Mouse (Mus musculus) layer of hippocampus, postnatal 14 days (tissue): ENCODE data around the gene Ang. TPM values are rescaled to one million over a fixed set of nuclear protein-coding genes. Genes with fewer than 3 reads are reported as not detected.

Experiments
- DNase-seq, 2 experiments: peaks; one replicate each; pipeline ENCODE4 v3.0.0; 2021 to 2022; ENCODE audit warnings: low spot score in 2 of 2, mixed read lengths in 1 of 2
- total RNA-seq, 2 experiments: library from RNA; stranded (reverse); gene quantifications; 2 replicates each; pipeline ENCODE4 v1.2.3; 2021

Gene Ang
- total RNA-seq, 2 experiments from 2014 or later, result 4.7 to 5.6 TPM

DNA sequence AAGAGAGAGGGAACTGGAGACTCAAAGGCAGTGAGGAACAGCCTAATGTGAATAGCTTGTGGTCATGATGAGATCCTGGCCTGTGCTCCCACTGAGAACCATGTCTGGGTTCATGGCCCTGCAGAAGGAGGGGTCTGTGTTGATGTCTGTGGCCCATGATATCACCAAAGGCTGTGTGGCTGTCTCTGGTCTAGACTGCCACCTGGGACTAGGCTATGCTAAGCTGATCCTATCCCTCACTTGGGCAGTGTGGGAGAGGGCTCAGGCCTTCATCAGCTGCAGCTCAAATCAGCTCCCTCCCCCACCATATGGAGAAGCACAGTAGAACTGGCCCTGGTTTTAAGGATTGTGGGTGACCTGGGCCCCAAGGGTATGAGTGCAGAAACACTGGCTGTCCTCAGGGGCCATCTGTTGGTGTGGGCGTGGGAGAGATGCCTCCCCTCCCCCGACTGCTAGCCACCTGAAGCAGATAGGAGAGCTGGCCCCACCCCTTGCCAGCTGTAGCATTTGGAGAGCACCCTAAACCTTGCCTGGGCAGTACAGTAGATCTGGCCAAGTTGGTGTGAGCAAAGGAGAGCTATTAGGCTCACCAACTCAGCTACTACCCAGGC is 36.8 kb downstream of the Ang start:
- no peak for DNase-seq

DNA sequence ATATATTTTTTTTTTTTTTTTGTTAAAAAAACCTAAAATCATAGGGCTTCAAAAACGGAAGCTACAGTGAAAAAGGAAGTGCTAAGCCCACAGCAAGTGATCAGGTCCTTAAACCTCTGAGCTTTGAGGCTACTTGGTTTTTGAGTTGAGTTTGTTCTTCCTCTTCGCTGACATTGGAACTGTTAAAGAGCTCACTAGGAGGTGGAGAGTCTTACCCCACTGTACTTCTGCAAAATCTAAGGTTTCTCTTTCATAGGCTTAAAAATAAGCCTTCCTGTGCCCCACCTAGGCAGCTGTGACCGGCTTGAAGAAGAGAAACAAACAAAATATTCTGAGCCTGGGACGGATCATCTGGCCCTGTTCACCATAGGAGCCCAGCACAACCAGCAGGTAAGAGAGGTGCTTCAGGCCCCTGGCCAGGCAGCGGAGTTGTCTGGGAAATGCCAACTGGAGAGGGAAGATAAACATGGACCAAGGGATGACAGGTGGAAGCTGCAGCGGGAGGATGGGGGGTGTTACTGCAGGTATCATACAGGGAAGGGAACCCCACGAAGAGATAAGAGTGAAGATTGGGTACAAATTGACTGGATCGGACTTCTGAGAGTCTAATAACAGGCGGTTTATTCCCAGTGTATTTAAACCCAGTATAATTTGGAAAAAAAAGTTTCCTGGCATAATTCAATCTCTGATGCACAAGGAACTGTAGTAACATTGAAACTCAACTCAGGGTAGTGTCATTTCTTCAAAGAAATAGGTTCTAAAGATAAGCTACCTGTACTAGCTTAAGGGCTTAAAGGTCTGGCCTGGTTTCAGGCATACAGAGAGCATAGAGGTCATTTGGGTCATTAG is 38.0 kb downstream of the Ang start:
- no peak for DNase-seq

DNA sequence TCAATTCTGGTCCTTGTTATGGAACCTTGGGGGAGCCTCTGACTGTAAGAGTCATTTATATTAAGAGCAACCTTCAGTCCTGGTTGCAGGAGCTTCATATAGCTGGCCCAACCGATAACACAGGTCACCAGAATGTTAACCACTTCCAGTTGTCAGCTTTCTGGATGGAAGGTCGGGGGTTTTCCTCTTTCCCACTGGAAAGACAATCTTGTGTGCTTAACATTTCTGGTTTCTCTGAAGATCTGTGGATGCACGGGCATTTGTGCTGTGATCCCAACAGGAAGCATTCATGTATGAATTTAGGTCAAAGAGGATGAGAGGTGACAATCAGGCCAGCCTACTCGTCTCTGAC is 38.6 kb downstream of the Ang start:
- DNase-seq, result no peak

DNA sequence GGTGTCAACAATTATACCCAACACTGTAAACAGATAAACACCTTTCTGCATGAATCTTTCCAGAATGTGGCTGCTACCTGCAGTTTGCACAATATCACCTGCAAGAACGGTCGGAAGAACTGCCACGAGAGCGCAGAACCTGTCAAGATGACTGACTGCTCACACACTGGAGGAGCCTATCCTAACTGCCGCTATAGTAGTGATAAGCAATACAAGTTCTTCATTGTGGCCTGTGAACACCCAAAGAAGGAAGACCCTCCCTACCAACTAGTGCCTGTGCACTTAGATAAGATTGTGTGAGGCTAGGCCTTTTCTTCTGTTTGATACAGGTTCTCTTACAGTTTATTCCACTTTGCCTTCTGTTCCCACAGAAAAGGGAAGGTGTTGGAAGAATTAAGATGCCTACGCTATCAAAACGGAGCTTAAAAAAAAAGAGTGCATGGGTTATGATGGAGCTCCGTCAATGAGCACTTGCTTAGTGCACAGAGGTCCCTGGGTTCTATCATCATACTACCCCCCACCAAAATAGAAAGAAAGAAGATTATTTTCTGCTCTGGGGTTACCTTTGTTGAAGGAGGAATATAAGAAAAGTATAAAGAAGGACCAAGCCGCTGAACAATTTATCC is 39.5 kb downstream of the Ang start:
- DNase-seq, result no peak

DNA sequence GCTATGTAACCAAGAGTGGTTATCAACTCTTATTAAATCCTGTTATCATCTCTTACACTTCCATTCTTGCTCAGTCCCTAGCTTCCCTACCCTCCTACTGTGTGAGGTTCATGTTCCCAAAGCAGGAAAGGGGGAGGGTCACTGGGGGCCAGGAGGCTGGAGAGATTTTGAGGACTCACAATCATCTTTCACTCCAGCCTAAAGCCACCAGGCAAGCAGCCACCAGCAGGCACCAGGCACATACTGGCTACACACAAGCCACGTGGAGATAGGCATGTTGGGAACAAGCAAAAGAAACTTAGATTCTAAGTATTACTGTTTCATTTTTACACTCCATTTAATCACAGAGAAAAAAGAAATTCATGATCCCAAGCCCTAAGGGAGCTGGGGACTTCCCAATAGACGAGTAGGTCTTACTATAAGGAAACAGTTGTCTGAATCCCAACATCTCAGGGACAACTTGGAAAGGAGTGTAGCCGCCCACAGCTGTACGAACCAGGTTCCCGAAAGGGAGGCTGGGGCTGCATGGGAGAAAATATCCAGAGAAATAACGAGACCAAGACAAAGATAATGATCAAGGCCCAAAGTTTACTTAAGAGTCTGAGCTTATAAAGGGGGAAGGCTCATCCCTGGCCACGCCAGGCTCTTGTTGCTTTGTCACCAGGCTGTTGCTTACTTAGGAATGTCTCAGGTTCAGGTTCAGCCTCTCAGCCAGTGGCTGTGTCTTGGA is 40.3 kb downstream of the Ang start:
- no peak for DNase-seq

DNA sequence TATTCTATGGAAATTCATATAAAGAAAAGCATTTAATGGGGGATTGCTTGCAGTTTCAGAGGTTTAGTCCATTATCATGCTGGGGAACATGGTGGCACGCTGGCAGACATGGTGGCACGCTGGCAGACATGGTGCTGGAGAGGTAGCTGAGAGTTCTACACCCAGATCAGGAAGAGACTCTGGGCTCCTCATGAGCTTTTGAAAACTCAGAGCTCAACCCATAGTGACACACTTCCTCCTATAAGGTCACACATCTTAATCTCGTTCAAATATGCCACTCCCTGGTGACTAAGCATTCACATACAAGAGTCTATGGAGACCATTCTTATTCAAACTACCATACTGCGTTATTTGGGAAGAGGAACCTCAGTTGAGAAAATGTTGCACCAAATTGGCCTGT is 41.4 kb downstream of the Ang start:
- DNase-seq, result no peak

DNA sequence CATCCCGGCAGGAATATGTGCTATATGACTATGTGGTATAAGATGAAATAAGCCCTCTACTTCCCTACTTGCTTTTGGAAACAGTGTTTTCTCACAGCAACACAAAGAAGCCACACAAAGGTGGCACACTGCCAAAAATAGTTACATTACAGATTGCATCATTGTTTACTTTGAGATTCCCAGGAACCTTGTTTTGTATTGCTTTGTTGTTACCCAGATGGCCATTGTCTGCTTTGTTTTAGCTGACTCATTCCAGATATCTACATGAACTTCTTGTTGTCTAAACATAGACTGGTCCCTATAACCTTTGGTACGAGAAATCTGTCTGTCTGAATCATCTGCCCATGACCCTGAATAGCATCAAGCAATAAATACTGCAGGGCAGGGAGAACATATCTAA is 49.4 kb downstream of the Ang start:
- no peak for DNase-seq

DNA sequence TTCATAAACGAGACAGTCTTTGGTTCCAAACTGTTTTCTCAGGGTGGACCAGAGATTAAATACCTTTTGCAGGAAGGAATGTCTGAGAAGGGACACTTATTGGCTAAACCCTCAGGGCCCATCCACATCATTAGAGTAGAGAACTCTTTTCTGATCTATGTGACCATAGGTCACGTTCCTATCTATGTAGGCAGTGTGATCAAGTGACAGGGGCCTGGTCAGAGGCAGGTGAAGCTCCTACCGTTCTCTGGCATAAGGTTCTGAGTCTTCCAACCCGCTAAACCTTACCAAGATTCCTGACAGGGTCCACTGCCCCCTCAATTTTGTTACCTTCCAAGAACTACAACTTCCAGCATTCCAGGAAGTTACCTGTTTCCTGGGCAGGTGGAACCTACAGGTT is 51.2 kb downstream of the Ang start:
- DNase-seq, result no peak

DNA sequence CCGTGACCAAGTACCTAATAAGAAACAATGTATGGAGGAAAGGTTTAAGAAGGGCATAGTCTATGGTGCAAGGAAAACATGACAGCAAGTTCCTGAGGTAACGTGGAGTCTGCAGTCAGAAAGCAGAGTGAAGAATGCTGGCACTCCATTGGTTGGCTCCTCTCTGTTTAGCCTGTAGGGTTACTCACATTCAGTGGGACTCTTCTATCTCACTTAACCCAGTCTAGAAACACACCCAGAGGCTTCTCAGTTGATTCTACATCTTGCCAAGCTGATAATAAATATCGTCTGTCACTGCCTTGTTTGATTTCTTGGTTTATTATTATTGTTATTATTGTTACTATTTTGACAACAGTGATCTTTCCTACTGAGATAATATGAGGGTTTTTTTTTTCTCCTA is 51.6 kb downstream of the Ang start:
- DNase-seq, result no peak

DNA sequence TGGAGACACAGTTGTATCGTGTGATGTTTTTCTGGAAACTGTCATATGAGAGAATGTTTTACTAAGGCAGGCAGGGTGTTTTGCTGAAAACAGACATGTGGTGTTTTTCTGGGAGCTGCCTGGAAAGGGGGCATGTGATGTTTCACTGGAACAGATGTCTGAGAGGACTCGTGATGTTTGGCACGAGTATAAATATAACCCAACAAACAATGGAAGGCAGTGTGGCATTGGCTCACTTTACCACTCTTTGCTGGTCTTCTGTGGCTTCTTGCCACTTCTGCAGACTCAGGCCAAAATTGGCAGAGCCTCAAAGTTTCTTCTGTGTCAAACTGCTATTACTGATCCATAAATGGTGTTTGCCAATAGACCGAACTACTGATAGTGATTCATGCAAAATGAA is 52.3 kb downstream of the Ang start:
- DNase-seq, result peak; percentile 28 to 40

DNA sequence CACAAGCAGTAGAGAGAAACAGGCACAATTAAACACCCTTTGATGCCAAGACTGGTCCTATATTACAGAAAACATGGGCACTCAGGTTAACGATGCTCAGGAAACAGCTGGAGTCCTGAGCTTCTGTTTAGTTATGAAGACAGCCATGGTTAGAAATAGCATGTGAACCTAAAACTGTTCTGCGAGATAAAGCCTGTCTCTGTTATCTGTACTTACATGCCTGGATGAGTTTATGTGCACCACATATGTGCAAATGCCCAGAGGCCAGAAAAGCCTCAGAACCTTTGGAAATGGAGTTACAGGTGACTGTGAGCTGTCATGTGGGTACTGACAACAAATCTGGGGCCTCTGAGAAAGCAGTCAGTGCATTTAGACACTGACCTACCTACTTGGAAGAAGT is 53.0 kb downstream of the Ang start:
- DNase-seq, result no peak

DNA sequence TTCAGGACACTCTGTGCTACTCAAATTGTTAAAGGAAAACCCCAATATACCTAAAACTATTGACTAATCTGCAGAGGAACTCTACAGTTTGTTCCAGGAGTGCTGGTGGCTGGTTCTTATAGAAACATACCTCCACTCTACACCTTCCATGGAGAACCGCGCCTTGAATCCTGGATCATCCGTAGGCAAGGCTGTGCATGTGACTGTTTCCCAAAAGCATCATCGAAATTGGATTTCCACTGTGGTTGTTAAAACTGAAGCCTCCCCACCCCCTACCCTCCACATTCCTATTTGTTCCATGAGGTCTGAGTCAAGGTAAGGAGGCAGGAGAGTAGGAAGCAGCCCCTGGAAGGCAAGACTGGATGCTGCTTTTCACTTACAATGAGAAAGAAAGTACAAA is 53.5 kb downstream of the Ang start:
- DNase-seq, result no peak

DNA sequence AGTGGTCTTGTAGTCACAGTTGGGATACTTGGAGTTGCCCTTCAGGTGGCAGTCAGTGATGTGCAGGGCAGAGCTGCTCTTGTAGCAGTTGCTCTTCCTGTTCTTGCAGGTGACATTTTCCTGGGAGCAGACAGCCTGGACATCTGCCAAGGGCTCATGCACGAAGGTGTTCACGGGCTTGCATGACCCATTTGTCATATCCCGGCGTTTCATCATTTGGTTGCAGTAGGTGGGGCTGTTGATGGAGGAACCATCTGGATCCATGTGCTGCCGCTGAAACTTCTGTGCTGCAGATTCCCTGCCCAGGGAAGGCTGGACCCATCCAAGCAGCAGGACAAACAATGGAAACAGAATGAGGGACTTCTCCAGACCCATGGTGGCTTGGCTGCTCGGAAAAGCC is 54.6 kb downstream of the Ang start:
- no peak for DNase-seq

DNA sequence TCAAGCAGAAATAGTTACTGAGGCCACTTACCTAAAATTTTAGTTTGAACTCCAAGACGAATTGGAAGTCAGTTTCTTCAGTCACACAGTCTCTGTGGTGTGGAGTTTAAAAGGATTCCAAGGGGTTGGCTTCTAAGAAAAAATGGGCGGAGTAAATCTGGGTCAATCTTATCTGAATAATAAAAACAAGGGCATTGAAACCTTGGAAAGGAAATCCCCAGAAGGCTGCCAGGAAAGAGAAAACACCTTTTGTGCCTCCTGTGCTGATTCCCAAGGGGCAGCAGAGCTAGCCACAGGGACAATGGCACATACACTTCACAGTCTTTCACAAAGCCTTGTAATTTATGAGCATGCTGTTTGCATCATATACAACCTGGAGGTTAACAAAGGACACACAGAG is 55.7 kb downstream of the Ang start, which contains the start of gene Rnase1:
Rnase1 (minus strand) TSS at position 101 of the 400 bp plus-strand sequence.
- no peak for DNase-seq

DNA sequence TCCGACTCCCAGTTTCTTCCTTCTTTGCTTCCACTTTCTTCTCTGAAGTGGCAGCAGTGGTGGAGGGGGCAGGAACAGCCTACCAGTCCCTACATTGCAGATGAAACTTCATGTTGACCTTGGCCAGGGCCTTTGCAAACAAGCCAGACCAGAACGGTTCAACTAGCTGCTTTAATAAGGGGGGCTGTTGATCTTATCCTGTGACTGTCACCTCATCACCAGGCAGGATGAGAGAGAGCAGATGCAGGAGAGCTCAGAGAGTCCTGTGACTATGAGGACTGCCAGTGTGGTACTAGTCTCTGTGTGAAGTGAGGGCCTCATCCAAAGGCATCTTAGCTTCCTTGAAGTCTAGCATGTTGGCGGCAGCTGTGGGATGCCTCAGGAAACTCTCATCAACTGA is 57.1 kb downstream of the Ang start:
- no peak for DNase-seq

DNA sequence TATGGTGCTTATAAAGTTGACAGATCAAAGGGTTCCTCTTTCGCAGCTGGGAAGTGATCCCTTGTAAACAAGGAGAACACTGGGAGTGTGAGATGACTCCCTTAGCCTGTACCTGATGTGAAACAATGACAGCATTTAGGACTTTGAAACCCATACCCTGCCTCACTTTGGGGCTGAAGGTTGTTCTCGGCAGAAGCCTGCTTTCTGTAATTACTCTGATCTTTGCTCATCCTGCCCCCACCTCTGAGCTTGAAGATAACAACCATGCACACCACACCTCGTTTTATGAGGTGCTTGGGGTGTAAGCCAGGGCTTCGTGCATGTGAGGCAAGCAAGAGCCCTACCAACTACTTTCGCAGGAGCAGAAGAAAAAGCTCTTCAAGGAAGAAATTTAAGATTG is 58.2 kb downstream of the Ang start:
- DNase-seq, result no peak

DNA sequence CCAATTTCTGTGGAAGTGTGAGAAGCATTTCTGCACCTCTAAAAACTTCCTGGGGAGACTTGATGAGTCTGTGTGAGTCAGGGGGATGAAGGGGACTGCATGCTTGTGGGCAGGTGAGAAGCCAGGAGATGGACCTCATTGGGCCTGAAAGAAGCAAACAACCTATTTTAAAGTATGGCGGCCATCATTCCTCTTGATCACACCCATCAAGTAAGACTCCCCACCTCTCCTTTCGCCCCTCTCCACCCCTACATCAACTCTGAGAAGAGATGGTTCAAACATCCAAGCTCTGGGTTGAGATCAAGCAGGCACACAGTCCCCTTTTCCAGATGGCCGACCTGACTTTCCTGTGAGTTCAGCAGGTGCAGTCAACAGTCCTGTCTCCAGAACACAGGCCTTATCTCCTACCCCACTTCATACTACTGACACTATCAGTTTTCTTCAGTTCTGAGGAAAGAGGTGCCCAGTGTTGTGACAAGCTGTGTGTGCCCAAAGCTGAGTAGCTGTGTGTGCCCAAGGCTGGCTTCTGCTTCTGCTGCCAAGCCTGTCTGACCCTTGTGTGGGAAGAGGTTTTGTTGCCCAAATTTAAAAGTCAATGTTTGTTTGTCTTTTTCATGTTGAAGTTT is 59.4 kb downstream of the Ang start:
- DNase-seq, result no peak
